Mouse (Mus musculus) testis, adult 2 months (tissue): ENCODE results near the gene Lgi4. TPM values are rescaled to one million over a fixed set of nuclear protein-coding genes. Genes with fewer than 3 reads are reported as not detected.

ENCODE experiments used
- H3K27ac ChIP-seq: fragments of 200-500 bp; 2 replicates; pipeline ENCODE4 v1.5.1; 2012; ENCODE audit warnings: low read depth, low read length; ENCODE audit not compliant: control insufficient read depth, insufficient read depth
- H3K27me3 ChIP-seq: fragments of 200-500 bp; 2 replicates; pipeline ENCODE4 v1.6.1; 2012; ENCODE audit warnings: mild to moderate bottlenecking, low read length, moderate library complexity; ENCODE audit not compliant: control insufficient read depth, insufficient read depth
- H3K36me3 ChIP-seq: fragments of 200-500 bp; 2 replicates; pipeline ENCODE4 v1.6.1; 2012; ENCODE audit warnings: mild to moderate bottlenecking, low read length; ENCODE audit not compliant: control insufficient read depth, insufficient read depth
- H3K4me1 ChIP-seq: fragments of 200-500 bp; 2 replicates; pipeline ENCODE4 v1.6.1; 2012; ENCODE audit warnings: low read length; ENCODE audit not compliant: control insufficient read depth, insufficient read depth
- H3K4me3 ChIP-seq: fragments of 200-500 bp; 2 replicates; pipeline ENCODE4 v1.5.1; 2012; ENCODE audit warnings: low read depth, mild to moderate bottlenecking, low read length, moderate library complexity, mixed read lengths; ENCODE audit not compliant: control insufficient read depth
- CTCF ChIP-seq: fragments of 200-500 bp; IDR thresholded peaks from 2 replicates; pipeline ENCODE4 v1.5.1; 2012; ENCODE audit warnings: low read depth, mild to moderate bottlenecking, inconsistent platforms, low read length, moderate library complexity; ENCODE audit not compliant: control insufficient read depth, insufficient read depth, insufficient replicate concordance
- POLR2A ChIP-seq: fragments of 200-500 bp; IDR thresholded peaks from 2 replicates; pipeline ENCODE4 v1.6.1; 2012; ENCODE audit warnings: low read depth, mild to moderate bottlenecking, inconsistent platforms, low read length, moderate library complexity; ENCODE audit not compliant: control insufficient read depth
- polyA plus RNA-seq: library from polyadenylated mRNA; depleted of rRNA; stranded (reverse); fragments of >200 nt; gene quantifications from 2 replicates; pipeline ENCODE4 v1.2.3, GENCODE M21; 2012

The Lgi4 gene
- polyA plus RNA-seq, 1 experiment: 2.0 TPM

- Histone ChIP-seq H3K27me3 (no peaks in the 10 kb centered on the region), H3K4me3 (peak overlapping the region; percentile 44), H3K27ac (no peak overlapping the region), H3K36me3 (no peaks in the 10 kb centered on the region), H3K4me1 (peaks cover 11% of the 10 kb centered on the region)
- TF ChIP-seq POLR2A (no peak), CTCF (peak; percentile 69; the same call in 1 of the 2 replicates)
These were observed 24.4 kb upstream of the Lgi4 start for GRCm38 (mm10) chr7:31034789-31035188.

GRCm38 (mm10) chr7:31035291-31035690, 23.9 kb upstream of the Lgi4 start:
- H3K4me1 ChIP-seq: peaks cover 11% of the 10 kb centered on the region
- H3K27me3 ChIP-seq: no peaks in the 10 kb centered on the region
- no peak overlapping the region for H3K27ac ChIP-seq
- peak overlapping the region; percentile 44 for H3K4me3 ChIP-seq
- TF ChIP-seq CTCF (no peak), POLR2A (no peak)
- no peaks in the 10 kb centered on the region for H3K36me3 ChIP-seq

- H3K4me1 ChIP-seq: peaks cover 14% of the 10 kb centered on the region
- no peak overlapping the region for H3K27ac ChIP-seq
- TF ChIP-seq CTCF: no peak
- no peak for TF ChIP-seq POLR2A
- no peaks in the 10 kb centered on the region for H3K36me3 ChIP-seq
- H3K27me3 ChIP-seq: no peaks in the 10 kb centered on the region
- H3K4me3 ChIP-seq: peak overlapping the region; percentile 58
These were observed 22.2 kb upstream of the Lgi4 start for GRCm38 (mm10) chr7:31036917-31037316.

- Histone ChIP-seq H3K27me3 (no peaks in the 10 kb centered on the region), H3K4me3 (0 out of 2 replicates have a peak overlapping the region, but pooled peaks have one; percentile 4), H3K4me1 (peaks cover 16% of the 10 kb centered on the region), H3K36me3 (no peaks in the 10 kb centered on the region), H3K27ac (no peak overlapping the region)
- TF ChIP-seq CTCF (no peak), POLR2A (no peak)
These were observed 21.5 kb upstream of the Lgi4 start for GRCm38 (mm10) chr7:31037675-31038074.

- Histone ChIP-seq H3K27me3 (no peaks in the 10 kb centered on the region), H3K4me1 (peaks cover 16% of the 10 kb centered on the region), H3K27ac (no peak overlapping the region), H3K36me3 (no peaks in the 10 kb centered on the region), H3K4me3 (no peak overlapping the region)
- TF ChIP-seq CTCF: no peak
- TF ChIP-seq POLR2A: no peak
These were observed 20.1 kb upstream of the Lgi4 start for GRCm38 (mm10) chr7:31039011-31039410.

GRCm38 (mm10) chr7:31040281-31041022, 18.7 kb upstream of the Lgi4 start:
- Histone ChIP-seq H3K4me3 (no peak overlapping the region), H3K27me3 (no peaks in the 10 kb centered on the region), H3K4me1 (peaks cover 16% of the 10 kb centered on the region), H3K27ac (no peak overlapping the region), H3K36me3 (no peaks in the 10 kb centered on the region)
- TF ChIP-seq POLR2A: no peak
- TF ChIP-seq CTCF: no peak

- Histone ChIP-seq H3K36me3 (no peaks in the 10 kb centered on the region), H3K4me3 (no peak overlapping the region), H3K27ac (no peak overlapping the region), H3K4me1 (peaks cover 16% of the 10 kb centered on the region), H3K27me3 (no peaks in the 10 kb centered on the region)
- TF ChIP-seq CTCF: no peak
- TF ChIP-seq POLR2A: no peak
These were observed 18.1 kb upstream of the Lgi4 start for GRCm38 (mm10) chr7:31041023-31041407.
